Mouse (Mus musculus) CD4-positive, CD25-positive, alpha-beta regulatory T cell, adult 9 weeks (primary cell): ENCODE results near the gene Mcee. TPM values are rescaled to one million over a fixed set of nuclear protein-coding genes. Genes with fewer than 3 reads are reported as not detected.

Experiments
- polyA plus RNA-seq: library from polyadenylated mRNA; unstranded; fragments of 100-300 nt; shearing (Covaris generic); gene quantifications from one replicate; pipeline ENCODE4 v1.2.1, GENCODE M21; 2017

The Mcee gene
- polyA plus RNA-seq, result 33.5 TPM

DNA sequence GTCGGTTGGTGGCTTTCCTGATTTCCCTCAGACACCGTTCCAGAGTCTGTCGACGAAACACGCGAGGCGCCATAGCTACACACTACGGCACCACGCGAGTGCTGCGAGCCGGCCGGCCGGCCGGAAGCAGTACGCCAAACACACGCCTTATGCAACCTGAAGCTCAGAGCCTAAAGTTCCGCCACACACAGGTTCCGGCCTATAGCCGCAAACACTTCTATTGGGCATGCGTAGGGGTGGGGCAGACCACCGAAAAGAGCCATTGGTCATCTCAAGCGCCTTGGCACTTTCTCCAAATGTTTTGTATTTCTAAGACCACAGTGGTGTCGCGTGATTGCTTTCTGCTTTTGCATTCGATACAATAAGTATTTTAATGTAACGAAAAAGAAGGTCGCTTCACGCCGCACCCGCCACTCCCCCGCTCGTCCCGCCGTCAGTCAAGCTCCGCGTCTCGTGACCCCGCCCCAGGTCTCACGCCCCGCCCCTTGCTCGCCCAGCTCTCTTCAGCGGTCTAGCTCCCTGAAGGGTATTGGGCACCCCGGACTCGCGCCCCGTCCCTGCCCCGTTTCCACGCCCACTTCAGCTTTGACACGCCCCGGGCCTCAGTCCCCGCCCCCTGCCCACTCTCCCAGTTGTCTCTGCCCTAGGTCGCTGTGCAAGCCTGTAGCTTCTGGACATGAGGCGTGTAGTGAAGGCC is at the start of gene Mcee, which contains the start of gene Mphosph10:
Gene Mcee, plus strand, starts transcription at position 486 of the 697 bp plus-strand sequence.
Gene Mphosph10, minus strand, starts transcription at position 147 of the 697 bp plus-strand sequence.

GRCm38 (mm10) chr7:64373830-64374562 is 18.4 kb upstream of the Mcee start, which contains the start of gene Fan1:
Fan1 (minus strand) TSS chr7:64374095.

Other genes with a start within 250 kb of the Mcee start
- gene Trpm1, start 238.8 kb upstream of the Mcee start, polyA plus RNA-seq, result 8.2 TPM
- 12.3 TPM for gene Mtmr10, start 105.0 kb upstream of the Mcee start, polyA plus RNA-seq
- gene Fan1, start 18.5 kb upstream of the Mcee start, polyA plus RNA-seq, result 10.0 TPM
- 63.5 TPM for gene Mphosph10, start 339 bp upstream of the Mcee start, polyA plus RNA-seq
- gene Apba2, start 109.1 kb downstream of the Mcee start, polyA plus RNA-seq, result not detected